Mouse (Mus musculus): ENCODE measurements around the gene Eif4e2.
A peak's percentile ranks its signal among the peaks of the same experiment; 100 is the strongest.

The Eif4e2 gene

DNA sequence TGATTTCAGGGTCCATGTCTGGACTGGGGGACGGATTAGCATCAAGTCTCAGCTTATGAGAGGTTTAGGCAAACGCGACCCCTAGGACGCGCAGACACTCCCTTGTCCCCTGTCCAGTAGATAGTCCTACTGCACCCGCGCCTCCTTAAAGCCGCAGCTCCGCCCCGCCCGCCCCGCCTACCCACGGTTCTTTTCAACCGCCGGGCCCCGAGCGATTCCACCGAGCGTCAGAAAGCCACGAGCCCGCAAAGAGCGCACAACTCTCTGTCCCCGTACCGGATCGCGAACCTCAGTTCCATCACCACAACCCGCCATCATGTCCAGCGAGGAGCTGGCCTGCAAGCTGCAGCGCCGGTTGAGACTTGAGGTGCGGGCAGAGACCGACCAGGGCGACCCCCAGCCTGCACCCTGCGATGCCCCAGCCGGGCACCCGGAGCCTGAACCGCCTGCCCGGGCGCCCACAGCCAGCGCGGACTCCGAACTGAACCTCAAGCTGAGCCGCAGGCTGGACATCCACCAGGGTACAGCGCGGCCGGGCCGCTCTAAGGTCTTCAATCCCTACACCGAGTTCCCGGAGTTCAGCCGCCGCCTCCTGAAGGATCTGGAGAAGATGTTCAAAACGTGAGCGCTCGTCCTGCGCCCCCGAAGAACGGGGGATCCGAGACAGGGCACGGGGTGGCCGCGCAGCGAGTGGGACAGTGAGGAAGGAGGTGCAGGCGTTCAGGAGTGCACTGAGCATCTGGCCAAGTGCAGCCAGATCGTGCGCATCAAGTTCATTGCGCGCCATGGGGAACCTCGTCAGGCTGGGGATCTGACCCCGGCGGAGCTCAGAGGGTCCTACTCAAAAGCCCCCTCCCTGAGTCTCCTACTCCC is 50.7 kb downstream of the Eif4e2 start, which contains the start of gene Efhd1:
TSS of gene Efhd1 (plus strand) at position 230 of the 873 bp plus-strand sequence.
- DNase-seq, result peak; percentile 24

DNA sequence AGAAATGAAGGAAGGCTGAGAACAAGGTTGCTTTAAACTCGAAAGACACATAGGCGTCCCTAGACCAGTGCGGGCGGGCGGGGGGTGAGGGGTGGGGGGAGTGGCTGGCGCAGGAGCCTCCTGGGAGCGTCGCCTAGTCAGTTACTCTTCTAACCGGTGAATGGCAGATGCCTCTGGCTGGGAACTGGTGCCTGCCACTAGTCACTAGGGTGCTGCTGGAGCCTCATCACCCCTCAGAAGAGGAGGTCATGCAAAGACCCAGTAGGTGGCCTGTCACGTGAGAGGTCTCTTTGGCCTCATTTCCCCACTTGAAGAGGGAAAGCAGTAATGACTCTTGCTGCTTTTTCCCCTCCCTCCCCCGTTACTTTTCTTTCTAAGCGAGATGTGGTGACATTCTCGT is 51.5 kb downstream of the Eif4e2 start:
- DNase-seq, result no peak

DNA sequence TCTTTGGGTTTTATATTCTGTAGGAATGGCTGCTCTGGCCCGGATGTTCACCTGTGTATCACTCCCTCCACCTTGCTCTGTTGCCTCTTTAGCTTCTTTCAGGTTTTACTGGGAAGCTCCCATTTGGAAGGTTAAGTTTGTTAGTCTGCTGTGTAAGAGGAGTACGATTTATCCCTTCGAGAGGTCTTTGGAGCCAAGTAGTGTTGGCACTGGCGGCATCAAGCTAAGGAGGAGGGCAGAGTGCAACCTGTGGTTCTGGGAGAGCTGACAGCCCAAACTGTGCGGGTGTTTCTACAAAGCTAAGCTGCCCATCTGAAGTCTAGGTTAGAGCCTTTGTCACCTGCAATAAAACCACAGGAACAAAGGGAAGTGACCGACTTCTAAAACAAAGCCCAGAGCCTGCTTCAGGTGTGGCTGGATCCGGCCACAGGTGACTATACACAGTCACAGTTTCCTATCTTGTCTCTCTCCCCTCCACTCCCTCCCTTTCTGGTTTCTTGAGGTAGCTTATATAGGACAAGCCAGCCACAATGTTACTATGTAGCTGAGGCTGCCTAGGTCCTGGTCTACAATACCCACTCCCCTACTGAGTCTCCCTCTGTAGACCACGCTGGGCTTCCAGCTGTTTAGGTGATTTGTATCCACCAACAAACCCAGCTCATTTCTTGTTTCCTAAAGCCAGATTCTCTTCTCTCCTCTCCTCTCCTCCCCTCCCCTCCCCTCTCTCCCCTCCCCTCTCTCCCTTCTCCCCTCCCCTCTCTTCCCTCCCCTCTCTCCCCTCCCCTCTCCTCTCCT is 52.8 kb downstream of the Eif4e2 start:
- DNase-seq, result no peak

DNA sequence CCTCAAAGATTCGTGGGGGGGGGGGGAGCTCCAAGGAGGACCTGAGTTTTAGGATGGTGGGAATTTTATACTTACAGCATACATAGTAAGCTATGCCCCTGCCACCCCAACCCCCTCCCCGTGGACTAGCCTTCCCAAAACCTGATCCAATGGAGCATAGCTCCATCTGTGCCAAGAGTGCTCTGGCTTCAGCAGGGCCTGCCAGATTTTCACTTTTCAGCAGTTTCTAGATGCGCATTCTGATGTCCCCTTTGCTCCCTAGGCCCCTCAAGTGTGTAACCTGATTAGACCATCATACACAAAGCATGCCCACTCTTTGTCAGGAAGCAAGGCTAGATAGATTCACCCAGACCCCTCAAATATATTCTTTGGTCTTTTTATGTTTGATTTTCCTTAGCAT is 56.5 kb downstream of the Eif4e2 start:
- no peak for DNase-seq

DNA sequence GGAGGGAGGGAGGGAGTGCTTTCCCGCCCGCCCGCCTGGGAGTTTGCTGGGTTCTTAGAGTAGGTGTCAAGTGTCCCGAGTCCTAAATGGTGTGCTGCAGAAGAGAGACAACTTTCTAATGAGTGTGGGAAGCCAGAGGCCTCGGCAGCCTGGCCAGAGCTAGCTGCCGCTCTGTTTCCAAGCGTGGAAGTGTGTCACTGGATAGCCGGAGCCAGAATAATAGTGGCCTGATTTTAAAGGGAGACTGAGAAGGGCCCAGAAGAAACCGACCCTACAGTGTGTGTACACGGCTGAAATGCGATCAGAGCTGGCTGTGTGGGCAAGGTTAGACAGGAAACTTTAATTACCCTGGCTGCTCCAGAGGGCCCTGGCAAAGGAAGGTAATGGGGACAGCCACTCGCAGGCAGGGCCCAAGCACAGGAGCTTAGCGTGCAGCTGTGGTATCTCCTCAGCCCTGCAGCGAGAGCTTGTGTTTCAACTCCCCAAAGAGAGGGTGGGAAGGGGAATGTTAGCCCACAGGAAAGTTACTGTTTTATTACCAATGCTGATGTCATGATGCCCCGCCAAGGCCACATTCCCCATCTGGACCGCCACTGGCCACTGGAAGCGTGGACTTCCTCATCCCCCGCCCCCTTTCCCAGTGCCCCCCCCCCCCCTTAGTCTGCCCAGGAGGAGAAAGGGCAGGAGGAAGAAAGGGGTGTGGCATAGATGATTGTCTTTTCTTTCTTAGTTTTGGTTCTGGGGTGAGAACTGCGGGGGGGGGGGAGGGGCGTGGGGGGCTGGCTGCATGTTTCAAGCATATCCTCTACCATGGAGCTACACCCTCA is 57.1 kb downstream of the Eif4e2 start:
- DNase-seq, result no peak

DNA sequence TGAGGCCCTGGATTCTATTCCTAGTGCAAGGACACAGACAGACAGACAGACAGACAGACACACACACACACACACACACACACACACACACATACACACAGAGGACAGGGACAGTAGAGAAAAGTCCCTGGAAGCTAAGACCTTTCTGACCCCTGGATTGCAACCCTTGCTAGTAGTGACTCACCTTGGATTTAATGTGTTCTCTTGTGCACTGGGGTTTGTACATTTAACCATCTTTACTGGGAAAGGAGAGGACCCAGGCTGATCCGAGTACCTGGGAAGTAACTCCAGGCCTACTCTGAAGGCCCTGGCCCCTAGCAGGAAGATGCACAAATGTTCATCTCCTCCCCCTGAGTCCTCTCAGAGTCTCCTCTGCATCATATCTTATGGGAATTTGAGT is 57.9 kb downstream of the Eif4e2 start:
- DNase-seq, result no peak

DNA sequence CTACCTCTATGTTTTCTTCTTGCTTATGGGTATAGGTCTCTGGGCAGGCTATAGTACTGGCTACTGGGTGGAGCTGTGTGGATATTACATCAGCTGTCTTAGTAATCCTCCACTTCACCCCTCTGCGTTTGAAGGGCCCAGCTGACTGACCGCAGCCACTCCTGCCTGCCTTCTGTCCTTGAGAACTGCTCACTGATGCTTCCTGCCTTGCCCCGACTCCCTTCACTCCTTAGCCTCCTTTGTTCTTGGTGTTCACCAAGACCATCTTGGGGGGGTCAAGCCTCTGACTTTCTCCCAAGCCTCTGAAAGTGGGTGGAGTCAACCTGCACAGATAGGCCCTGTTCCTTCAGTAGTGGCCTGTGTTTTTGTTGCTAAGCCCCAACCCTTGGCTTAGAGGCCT is 58.7 kb downstream of the Eif4e2 start:
- no peak for DNase-seq

DNA sequence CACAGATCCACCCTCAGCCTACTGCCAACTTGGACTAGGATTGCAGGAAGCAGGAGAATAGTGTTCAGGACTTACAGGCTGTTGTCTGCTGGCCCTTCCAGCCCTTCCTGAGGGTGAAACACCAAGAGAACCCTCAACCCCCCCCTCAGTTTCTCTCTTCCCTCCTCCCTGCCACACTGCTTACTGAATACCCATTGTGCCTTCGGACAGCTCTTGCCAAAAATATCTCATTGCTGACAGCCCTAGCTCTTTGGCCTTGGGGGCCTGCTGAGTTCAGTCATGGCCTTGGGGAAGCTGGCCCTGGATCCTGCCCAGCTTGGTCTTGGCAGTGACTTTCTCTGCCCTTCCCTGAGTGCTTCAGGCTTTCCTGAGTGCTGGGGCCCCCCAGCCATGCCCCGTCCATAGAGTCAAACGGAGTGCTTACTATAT is 59.8 kb downstream of the Eif4e2 start:
- DNase-seq, result no peak

DNA sequence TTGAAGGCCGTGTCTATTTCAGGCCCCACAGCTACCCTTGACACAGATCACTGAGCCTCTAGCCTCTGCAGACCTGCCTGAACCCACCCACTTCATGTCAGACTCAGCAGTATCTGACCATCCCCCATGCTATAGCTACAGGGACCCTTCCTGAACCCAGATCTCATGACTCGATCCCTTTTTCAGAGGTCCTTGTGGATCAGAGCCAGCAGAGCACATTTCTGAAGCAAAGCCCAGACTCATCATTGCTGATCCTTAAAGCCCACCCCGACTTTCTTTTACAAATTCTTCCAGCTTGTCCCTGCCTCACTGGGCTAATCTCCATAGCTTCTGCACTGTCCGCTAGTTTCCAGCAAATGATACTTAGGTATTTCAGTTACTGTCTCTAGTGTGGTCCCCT is 60.4 kb downstream of the Eif4e2 start:
- no peak for DNase-seq

DNA sequence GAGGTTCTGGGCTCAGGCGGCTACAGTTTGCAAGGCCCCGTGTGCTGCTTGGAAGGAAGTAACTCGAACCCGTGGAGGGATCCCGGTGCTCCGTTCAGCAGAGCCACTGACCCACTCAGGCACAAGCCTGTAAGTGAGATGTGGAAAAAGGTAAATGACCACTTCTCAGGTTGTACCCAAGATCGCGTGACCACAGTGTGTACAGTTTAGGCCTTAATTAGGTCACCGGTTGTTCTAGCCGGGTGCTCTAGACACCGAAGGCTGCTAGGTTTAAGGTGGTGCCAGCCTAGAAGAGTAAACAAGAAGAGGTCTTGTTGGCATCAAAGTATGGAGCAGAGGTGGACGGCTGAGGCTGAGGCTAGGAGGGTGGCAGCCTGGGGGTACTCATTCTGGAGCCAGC is 61.4 kb downstream of the Eif4e2 start:
- no peak for DNase-seq

DNA sequence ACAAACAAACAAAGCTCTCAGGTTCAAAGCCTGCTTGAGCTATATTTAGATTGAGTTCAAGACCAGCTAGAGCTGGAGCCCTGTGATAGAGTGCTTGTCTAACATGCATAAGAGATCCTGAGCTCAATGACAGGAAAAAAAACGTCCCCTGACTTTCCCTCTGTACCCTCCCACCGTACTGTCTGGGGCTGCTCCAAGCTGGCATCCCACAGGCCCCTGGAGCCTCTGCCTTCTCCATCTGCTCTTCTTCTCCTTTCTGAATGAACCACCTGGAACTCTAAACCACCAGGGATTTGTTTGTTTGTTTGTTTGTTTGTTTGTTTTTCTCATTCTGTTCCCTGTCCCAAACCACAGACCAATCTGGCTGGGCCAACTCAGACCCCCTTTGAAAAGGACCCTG is 62.3 kb downstream of the Eif4e2 start:
- no peak for DNase-seq

DNA sequence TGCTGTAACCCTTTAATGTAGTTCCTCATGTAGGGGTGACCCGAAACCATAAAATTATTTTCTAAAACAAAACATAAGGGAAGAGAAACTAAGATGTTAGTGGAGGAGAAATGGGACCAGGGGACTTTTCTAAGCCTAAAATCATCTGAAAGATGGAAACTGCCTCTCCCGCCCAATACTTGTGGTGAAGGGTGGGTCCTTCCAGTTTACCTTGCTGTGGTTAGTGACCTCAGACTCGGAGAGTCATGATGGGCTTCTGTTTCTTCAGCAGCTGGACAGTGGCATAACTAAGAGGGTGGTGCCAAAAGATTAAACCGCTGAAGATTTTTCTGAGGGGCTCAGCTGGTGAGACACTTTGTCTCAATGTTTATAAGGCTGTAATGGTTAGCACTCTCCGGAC is 66.6 kb downstream of the Eif4e2 start:
- DNase-seq, result no peak

DNA sequence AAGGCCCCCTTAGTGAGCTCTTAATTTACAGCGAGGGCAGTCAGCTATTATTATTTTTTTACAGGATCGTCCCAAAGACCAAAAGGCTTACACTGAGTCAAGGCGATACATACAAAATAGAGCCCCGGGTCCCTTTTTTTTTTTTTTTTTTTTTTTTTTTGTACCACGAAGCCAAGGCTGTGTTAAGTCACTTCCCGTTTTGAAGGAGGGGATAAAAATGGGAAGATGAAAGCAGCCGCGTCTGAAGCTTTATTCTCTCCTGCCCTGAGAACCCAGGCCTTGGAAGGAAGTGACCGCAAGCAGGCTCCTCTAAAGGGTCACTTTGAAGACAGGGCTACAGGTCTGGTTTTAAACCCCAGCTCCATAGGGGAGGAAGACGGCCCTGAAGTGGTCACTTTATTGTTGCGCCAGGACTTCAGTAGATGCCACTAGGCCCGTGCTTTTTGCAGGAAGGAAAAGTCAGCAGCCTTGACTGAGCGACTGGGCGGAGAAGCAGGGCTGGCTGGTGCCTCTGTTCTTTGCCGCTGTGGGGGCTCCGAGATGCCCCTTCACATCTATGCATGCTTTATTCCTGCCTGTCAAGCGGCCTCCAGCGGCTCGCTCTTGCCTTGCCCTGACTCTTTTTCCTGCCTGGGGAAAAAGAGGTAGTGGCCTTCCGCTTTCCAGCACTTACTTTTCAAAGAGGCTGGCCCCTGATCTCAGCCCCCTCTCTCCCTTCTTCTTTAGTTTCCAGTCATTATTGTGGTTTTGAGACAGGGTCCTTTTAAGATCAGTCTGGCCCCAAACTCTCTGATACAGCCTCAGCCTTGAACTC is 68.1 kb downstream of the Eif4e2 start:
- no peak for DNase-seq

DNA sequence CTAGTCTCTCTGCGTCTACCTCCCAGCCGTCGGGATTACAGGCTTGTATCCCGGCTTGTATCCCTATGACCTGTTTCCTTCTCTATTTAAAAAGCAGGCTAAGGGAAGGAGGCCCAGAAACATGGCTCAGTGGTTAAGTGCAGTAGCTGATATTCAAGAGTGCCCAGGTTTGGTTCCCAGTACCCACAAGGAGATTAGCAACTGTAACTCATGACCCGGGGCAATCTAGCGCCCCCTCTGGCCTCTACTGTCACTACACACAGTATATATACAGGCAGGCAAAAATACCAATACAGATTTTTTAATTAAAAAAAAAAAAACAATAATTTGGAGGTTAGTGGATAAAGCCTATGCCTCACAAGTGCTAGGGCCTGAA is 68.7 kb downstream of the Eif4e2 start:
- DNase-seq, result no peak

DNA sequence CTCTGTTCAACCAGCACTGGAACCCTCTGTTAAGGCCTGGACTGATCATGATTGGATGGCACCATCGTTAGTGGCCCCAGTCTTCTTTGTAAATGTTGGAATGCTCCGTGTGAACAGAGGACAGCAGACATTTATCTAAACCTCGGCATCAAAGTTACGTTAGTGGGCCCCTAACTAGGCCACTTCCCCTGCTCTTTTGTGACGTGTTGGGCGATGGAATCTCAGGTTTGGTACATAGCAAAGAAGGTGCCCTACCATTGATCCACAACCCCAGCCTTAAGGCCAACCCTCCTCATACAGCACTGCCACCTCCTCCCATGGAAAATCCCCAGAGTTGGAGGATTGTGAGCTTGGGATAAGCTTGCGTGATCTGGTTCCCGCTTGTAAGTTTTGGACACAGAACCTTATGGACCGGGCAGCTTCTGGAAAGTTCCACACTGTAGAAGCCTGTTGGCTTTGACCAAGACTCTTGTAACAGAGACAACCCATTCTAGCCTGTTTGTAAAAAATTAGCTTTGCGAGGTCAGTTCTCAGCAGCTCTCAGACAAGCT is 69.8 kb downstream of the Eif4e2 start:
- no peak for DNase-seq

DNA sequence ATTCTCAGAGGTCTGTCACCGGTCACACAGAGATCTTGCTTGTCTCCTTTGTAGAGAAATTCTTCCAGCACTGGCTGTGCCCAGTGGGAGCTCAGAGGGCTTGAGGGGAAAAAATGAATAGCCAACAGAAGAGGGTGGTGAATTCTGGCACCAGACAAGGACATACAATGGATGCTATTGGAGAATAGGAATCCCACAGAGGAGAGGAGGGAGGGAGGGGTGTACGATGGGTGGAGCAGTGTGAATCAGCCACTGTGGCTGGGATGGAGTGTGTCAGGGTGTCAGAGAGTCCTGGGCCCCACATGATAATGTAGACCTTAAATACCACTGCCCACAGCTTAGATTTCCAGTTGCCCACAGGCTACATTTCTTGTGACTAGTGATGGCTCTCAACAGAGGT is 73.4 kb downstream of the Eif4e2 start:
- no peak for DNase-seq
